ENCODE assay signal across 24 mouse cellular contexts in genomic region chr1:144053401-144053800, GRCm38 (mm10). TPM values are rescaled to one million over a fixed set of nuclear protein-coding genes. Genes with fewer than 3 reads are reported as not detected.
A peak's percentile ranks its signal among the peaks of the same experiment; 100 is the strongest.
DNase-seq lines count a peak whose midpoint lies in the region; ATAC-seq and TF ChIP-seq lines count a peak whose summit lies in the region.
"Had no signal": no experiment of that assay in that cellular context is flagged by ENCODE, and none has a peak within 500 bp of the region (broad histone marks: within the 10 kb centered on the region; RNA-seq: fewer than 3 reads in every experiment).

No protein-coding gene starts in this region.

- TF ChIP-seq CTCF in heart, postnatal 0 days (IDR thresholded peaks at IDR 0.05; ENCODE audit: low read depth), result no peak

- no peaks in the 10 kb centered on the region for H3K36me3 ChIP-seq in heart, embryonic 10.5 days
- H3K36me3 ChIP-seq in heart, embryonic 11.5 days (ENCODE audit: control insufficient read depth, insufficient read depth, low read length), result no peaks in the 10 kb centered on the region
- no peaks in the 10 kb centered on the region for H3K36me3 ChIP-seq in heart, postnatal 0 days (replicated peaks; ENCODE audit: control insufficient read depth, insufficient read depth, low read length)
- H3K36me3 ChIP-seq: embryonic facial prominence, embryonic 13.5 days; embryonic facial prominence, embryonic 15.5 days; forebrain, embryonic 10.5 days; forebrain, embryonic 12.5 days had no signal

- no peak overlapping the region for H3K4me3 ChIP-seq in heart, embryonic 10.5 days
- H3K4me3 ChIP-seq in heart, embryonic 11.5 days (ENCODE audit: low read depth, low read length), result no peak overlapping the region
- no peak overlapping the region for H3K4me3 ChIP-seq in heart, postnatal 0 days (ENCODE audit: low read depth, low read length)
- H3K4me3 ChIP-seq: embryonic facial prominence, embryonic 13.5 days; embryonic facial prominence, embryonic 15.5 days; erythroblast, embryonic 14.5 days; forebrain, embryonic 10.5 days; forebrain, embryonic 12.5 days had no signal

- intact Hi-C loops in heart, postnatal 10 days (cut with DNase I), result no loop called here

- no peak for ATAC-seq in heart, embryonic 11.5 days (replicated peaks; ENCODE audit: insufficient number of reproducible peaks, low FRiP score, low TSS enrichment)
- ATAC-seq in heart, postnatal 0 days (ENCODE audit: insufficient read depth, low read depth), result no peak; the same call in 1 of the 2 replicates
- ATAC-seq: forebrain, embryonic 14.5 days had no signal

- no peak overlapping the region for H3K27ac ChIP-seq in heart, embryonic 10.5 days
- no peak overlapping the region for H3K27ac ChIP-seq in heart, embryonic 11.5 days (ENCODE audit: low read depth, low read length)
- 0 out of 2 replicates have a peak overlapping the region, but pooled peaks have one; percentile 22 for H3K27ac ChIP-seq in heart, postnatal 0 days (ENCODE audit: low read depth)
- H3K27ac ChIP-seq: embryonic facial prominence, embryonic 13.5 days; embryonic facial prominence, embryonic 15.5 days; forebrain, embryonic 10.5 days; forebrain, embryonic 12.5 days had no signal

- no peaks in the 10 kb centered on the region for H3K9me3 ChIP-seq in heart, embryonic 10.5 days
- H3K9me3 ChIP-seq in heart, embryonic 11.5 days (replicated peaks; ENCODE audit: control insufficient read depth, low read length), result no peaks in the 10 kb centered on the region
- H3K9me3 ChIP-seq in heart, postnatal 0 days (replicated peaks; ENCODE audit: control insufficient read depth, low read length), result no peaks in the 10 kb centered on the region
- H3K9me3 ChIP-seq: embryonic facial prominence, embryonic 13.5 days; embryonic facial prominence, embryonic 15.5 days; forebrain, embryonic 10.5 days; forebrain, embryonic 12.5 days had no signal

- H3K9ac ChIP-seq in heart, embryonic 11.5 days (ENCODE audit: low read depth, low read length), result no peak overlapping the region
- H3K9ac ChIP-seq in heart, postnatal 0 days (replicated peaks; ENCODE audit: low read depth, low read length), result no peak overlapping the region
- H3K9ac ChIP-seq: embryonic facial prominence, embryonic 13.5 days; embryonic facial prominence, embryonic 15.5 days; forebrain, embryonic 12.5 days had no signal

- H3K4me2 ChIP-seq in heart, embryonic 11.5 days, result no peak overlapping the region
- H3K4me2 ChIP-seq in heart, postnatal 0 days (ENCODE audit: low read depth, low read length), result no peak overlapping the region
- H3K4me2 ChIP-seq: embryonic facial prominence, embryonic 13.5 days; embryonic facial prominence, embryonic 15.5 days; forebrain, embryonic 12.5 days had no signal

- peaks cover 3% of the 10 kb centered on the region; the same call in 1 of the 2 replicates for H3K4me1 ChIP-seq in heart, embryonic 10.5 days
- H3K4me1 ChIP-seq in heart, embryonic 11.5 days (ENCODE audit: control insufficient read depth, insufficient read depth, low read length), result no peaks in the 10 kb centered on the region
- H3K4me1 ChIP-seq in heart, postnatal 0 days (ENCODE audit: control insufficient read depth, insufficient read depth), result no peaks in the 10 kb centered on the region
- H3K4me1 ChIP-seq: embryonic facial prominence, embryonic 13.5 days; embryonic facial prominence, embryonic 15.5 days; forebrain, embryonic 10.5 days; forebrain, embryonic 12.5 days had no signal

- DNase-seq in heart, adult 18-20 months, result peak; percentile 44 to 63
- no peak for DNase-seq in heart, embryonic 10.5 days (ENCODE audit: low spot score)
- DNase-seq in heart, adult 8-10 months (ENCODE audit: low spot score), result peak; percentile 13
- no peak for DNase-seq in heart, postnatal 0 days (ENCODE audit: low spot score)
- DNase-seq in heart, postnatal 10 days, result peak; percentile 46 to 51
- DNase-seq in urinary bladder, adult 2 months (ENCODE audit: low spot score), result no peak
- no peak for DNase-seq in liver
- DNase-seq: adrenal gland, adult 2 months; adrenal gland, postnatal 10 days; adrenal gland, postnatal 25 days; cerebellum, adult 11 months; cerebellum, adult 18-20 months; cerebellum, adult 8-10 months; cerebellum, adult 9-11 months; cerebellum, postnatal 14 days; cerebellum, postnatal 36 days; embryo, embryonic 11 days had no signal

- WGBS in heart, embryonic 10.5 days, result 81% methylated on average over 4 of the region's 4 CpGs
- 78% methylated on average over 4 of the region's 4 CpGs for WGBS in heart, embryonic 11.5 days (ENCODE audit: insufficient replicate concordance)
- WGBS in heart, postnatal 0 days, result 57% methylated on average over 4 of the region's 4 CpGs

- TF ChIP-seq EP300 in heart, postnatal 0 days (IDR thresholded peaks at IDR 0.05; ENCODE audit: low read depth), result no peak

- H3K27me3 ChIP-seq in heart, embryonic 10.5 days (ENCODE audit: insufficient read depth, poor library complexity, severe bottlenecking), result no peaks in the 10 kb centered on the region
- no peaks in the 10 kb centered on the region for H3K27me3 ChIP-seq in heart, embryonic 11.5 days (ENCODE audit: control insufficient read depth, insufficient read depth, low read length)
- H3K27me3 ChIP-seq in heart, postnatal 0 days (ENCODE audit: control insufficient read depth, insufficient read depth, low read length), result no peaks in the 10 kb centered on the region
- H3K27me3 ChIP-seq: embryonic facial prominence, embryonic 13.5 days; embryonic facial prominence, embryonic 15.5 days; forebrain, embryonic 12.5 days had no signal

RNA-seq across cellular contexts. Expression of gene Rgs2, which starts 49.4 kb away (rescaled TPM):
- total RNA-seq in heart, adult 18-20 months (2021), result 10 to 100 TPM; 31.5 to 37.8 TPM
- polyA plus RNA-seq in heart, embryonic 10.5 days (2016; fragmentation: Nextera tagmentation; extraction: Ambion mirVana), result 14.8 and 23.8 TPM in 2 replicates
- 10 to 100 TPM; 25.2 to 45.9 (median 28.4) TPM for total RNA-seq in heart, adult 8-10 months (2022)
- polyA plus RNA-seq in heart, embryonic 11.5 days (2014; fragmentation: Nextera tagmentation; extraction: Ambion mirVana), result 20.2 and 20.9 TPM in 2 replicates
- total RNA-seq in heart, postnatal 0 days (2014; rRNA removed; ENCODE audit: low replicate concordance), result 7.7 and 14.6 TPM in 2 replicates
- 41.7 and 45.8 TPM in 2 replicates for polyA plus RNA-seq in heart, postnatal 0 days (2015; fragmentation: Nextera tagmentation; extraction: Ambion mirVana)
- total RNA-seq in heart, postnatal 10 days (2021), result 10 to 100 TPM; 69.1 to 70.8 TPM
- 123 and 233 TPM in 2 replicates for polyA plus RNA-seq in urinary bladder, adult 2 months (2012; rRNA removed)

Comparison
In these comparisons a context has a peak if more than half of its experiments do, and no peak if none do; other contexts are left out.
1. DNase-seq: peak in heart, adult 18-20 months (2 of 2), heart, adult 8-10 months (single experiment) and heart, postnatal 10 days (2 of 2); none in heart, embryonic 10.5 days (single experiment), heart, postnatal 0 days (single experiment), urinary bladder, adult 2 months (single experiment) and liver (single experiment).